Mouse (Mus musculus) kidney, adult 2 months (tissue): Measurements from ENCODE around the gene Cped1.
A peak's percentile ranks its signal among the peaks of the same experiment; 100 is the strongest.

ENCODE experiments used
- CTCF ChIP-seq: fragments of 200-500 bp; conservative IDR thresholded peaks from 2 replicates; pipeline ENCODE4 v1.5.1; 2011; ENCODE audit warnings: low read depth, mild to moderate bottlenecking, control low read depth, low read length, moderate library complexity, mixed read lengths; ENCODE audit not compliant: insufficient read depth, insufficient read length
- POLR2A ChIP-seq: fragments of 200-500 bp; IDR thresholded peaks from one replicate; pipeline ENCODE4 v1.6.1; 2011; ENCODE audit warnings: low read depth, low read length, control low read depth

GRCm38 (mm10) chr6:21984990-21985731 is 555 bp upstream of the Cped1 start:
- TF ChIP-seq CTCF (0 out of 2 replicates have a peak, but pooled peaks have one; percentile 8), POLR2A (no peak)
